Mouse (Mus musculus): ENCODE measurements around the gene Ptpre. TPM values are rescaled to one million over a fixed set of nuclear protein-coding genes. Genes with fewer than 3 reads are reported as not detected.

The Ptpre gene
- polyA plus RNA-seq, 1 experiment, result 0.72 TPM

GRCm38 (mm10) chr7:135546530-135546929 lies 9.2 kb downstream of the Ptpre start:
- Histone ChIP-seq H3K4me3 (ENCODE audit: low read depth, low read length) (no peak overlapping the region), H3K9me3 (replicated peaks; ENCODE audit: control insufficient read depth, insufficient read depth, low read length, poor library complexity, severe bottlenecking) (no peaks in the 10 kb centered on the region), H3K9ac (ENCODE audit: low read depth, poor library complexity, severe bottlenecking) (no peak overlapping the region), H3K27me3 (ENCODE audit: control insufficient read depth, insufficient read depth, low read length, poor library complexity, severe bottlenecking) (no peaks in the 10 kb centered on the region), H3K36me3 (ENCODE audit: control insufficient read depth, insufficient read depth, low read length, poor library complexity, severe bottlenecking) (no peaks in the 10 kb centered on the region), H3K27ac (ENCODE audit: insufficient read depth, low read length) (no peak overlapping the region), H3K4me1 (ENCODE audit: control insufficient read depth, insufficient read depth, low read length) (no peaks in the 10 kb centered on the region)
- TF ChIP-seq EP300 (IDR thresholded peaks at IDR 0.05; ENCODE audit: insufficient read depth, low read depth, low read length), result no peak
- TF ChIP-seq CTCF (IDR thresholded peaks at IDR 0.05; ENCODE audit: low read depth, low read length), result no peak

- H3K9me3 ChIP-seq (replicated peaks; ENCODE audit: control insufficient read depth, insufficient read depth, low read length, poor library complexity, severe bottlenecking), result no peaks in the 10 kb centered on the region
- H3K4me1 ChIP-seq (ENCODE audit: control insufficient read depth, insufficient read depth, low read length), result no peaks in the 10 kb centered on the region
- H3K36me3 ChIP-seq (ENCODE audit: control insufficient read depth, insufficient read depth, low read length, poor library complexity, severe bottlenecking), result no peaks in the 10 kb centered on the region
- H3K27ac ChIP-seq (ENCODE audit: insufficient read depth, low read length), result no peak overlapping the region
- no peak for TF ChIP-seq POLR2A (IDR thresholded peaks at IDR 0.05; ENCODE audit: insufficient read depth, low read length)
- no peak for TF ChIP-seq EP300 (IDR thresholded peaks at IDR 0.05; ENCODE audit: insufficient read depth, low read depth, low read length)
- TF ChIP-seq CTCF (IDR thresholded peaks at IDR 0.05; ENCODE audit: low read depth, low read length), result no peak
- no peaks in the 10 kb centered on the region for H3K27me3 ChIP-seq (ENCODE audit: control insufficient read depth, insufficient read depth, low read length, poor library complexity, severe bottlenecking)
- H3K4me3 ChIP-seq (ENCODE audit: low read depth, low read length), result no peak overlapping the region
- H3K9ac ChIP-seq (ENCODE audit: low read depth, poor library complexity, severe bottlenecking), result no peak overlapping the region
Observed at GRCm38 (mm10) chr7:135548434-135548833, 11.2 kb downstream of the Ptpre start.

GRCm38 (mm10) chr7:135551547-135551946 lies 14.3 kb downstream of the Ptpre start:
- H3K9me3 ChIP-seq (replicated peaks; ENCODE audit: control insufficient read depth, insufficient read depth, low read length, poor library complexity, severe bottlenecking), result no peaks in the 10 kb centered on the region
- no peaks in the 10 kb centered on the region for H3K36me3 ChIP-seq (ENCODE audit: control insufficient read depth, insufficient read depth, low read length, poor library complexity, severe bottlenecking)
- no peak for TF ChIP-seq POLR2A (IDR thresholded peaks at IDR 0.05; ENCODE audit: insufficient read depth, low read length)
- TF ChIP-seq EP300 (IDR thresholded peaks at IDR 0.05; ENCODE audit: insufficient read depth, low read depth, low read length), result no peak
- TF ChIP-seq CTCF (IDR thresholded peaks at IDR 0.05; ENCODE audit: low read depth, low read length), result no peak
- H3K27ac ChIP-seq (ENCODE audit: insufficient read depth, low read length), result no peak overlapping the region
- H3K4me1 ChIP-seq (ENCODE audit: control insufficient read depth, insufficient read depth, low read length), result no peaks in the 10 kb centered on the region
- no peaks in the 10 kb centered on the region for H3K27me3 ChIP-seq (ENCODE audit: control insufficient read depth, insufficient read depth, low read length, poor library complexity, severe bottlenecking)
- no peak overlapping the region for H3K4me3 ChIP-seq (ENCODE audit: low read depth, low read length)
- no peak overlapping the region for H3K9ac ChIP-seq (ENCODE audit: low read depth, poor library complexity, severe bottlenecking)

GRCm38 (mm10) chr7:135553550-135553949 lies 16.3 kb downstream of the Ptpre start:
- Histone ChIP-seq H3K36me3 (ENCODE audit: control insufficient read depth, insufficient read depth, low read length, poor library complexity, severe bottlenecking) (no peaks in the 10 kb centered on the region), H3K27me3 (ENCODE audit: control insufficient read depth, insufficient read depth, low read length, poor library complexity, severe bottlenecking) (no peaks in the 10 kb centered on the region), H3K9me3 (replicated peaks; ENCODE audit: control insufficient read depth, insufficient read depth, low read length, poor library complexity, severe bottlenecking) (no peaks in the 10 kb centered on the region), H3K9ac (ENCODE audit: low read depth, poor library complexity, severe bottlenecking) (no peak overlapping the region), H3K4me3 (ENCODE audit: low read depth, low read length) (no peak overlapping the region), H3K27ac (ENCODE audit: insufficient read depth, low read length) (no peak overlapping the region), H3K4me1 (ENCODE audit: control insufficient read depth, insufficient read depth, low read length) (no peaks in the 10 kb centered on the region)
- TF ChIP-seq EP300 (IDR thresholded peaks at IDR 0.05; ENCODE audit: insufficient read depth, low read depth, low read length), result no peak
- TF ChIP-seq POLR2A (IDR thresholded peaks at IDR 0.05; ENCODE audit: insufficient read depth, low read length), result no peak
- no peak for TF ChIP-seq CTCF (IDR thresholded peaks at IDR 0.05; ENCODE audit: low read depth, low read length)

GRCm38 (mm10) chr7:135556663-135557402 lies 19.6 kb downstream of the Ptpre start:
- TF ChIP-seq EP300 (IDR thresholded peaks at IDR 0.05; ENCODE audit: insufficient read depth, low read depth, low read length), result no peak
- no peak for TF ChIP-seq POLR2A (IDR thresholded peaks at IDR 0.05; ENCODE audit: insufficient read depth, low read length)
- no peak for TF ChIP-seq CTCF (IDR thresholded peaks at IDR 0.05; ENCODE audit: low read depth, low read length)
- H3K27me3 ChIP-seq (ENCODE audit: control insufficient read depth, insufficient read depth, low read length, poor library complexity, severe bottlenecking), result no peaks in the 10 kb centered on the region
- H3K4me3 ChIP-seq (ENCODE audit: low read depth, low read length), result no peak overlapping the region
- no peaks in the 10 kb centered on the region for H3K9me3 ChIP-seq (replicated peaks; ENCODE audit: control insufficient read depth, insufficient read depth, low read length, poor library complexity, severe bottlenecking)
- no peaks in the 10 kb centered on the region for H3K4me1 ChIP-seq (ENCODE audit: control insufficient read depth, insufficient read depth, low read length)
- no peaks in the 10 kb centered on the region for H3K36me3 ChIP-seq (ENCODE audit: control insufficient read depth, insufficient read depth, low read length, poor library complexity, severe bottlenecking)
- H3K9ac ChIP-seq (ENCODE audit: low read depth, poor library complexity, severe bottlenecking), result no peak overlapping the region
- H3K27ac ChIP-seq (ENCODE audit: insufficient read depth, low read length), result no peak overlapping the region

GRCm38 (mm10) chr7:135560280-135560679 lies 23.0 kb downstream of the Ptpre start:
- H3K4me3 ChIP-seq (ENCODE audit: low read depth, low read length), result no peak overlapping the region
- no peaks in the 10 kb centered on the region for H3K36me3 ChIP-seq (ENCODE audit: control insufficient read depth, insufficient read depth, low read length, poor library complexity, severe bottlenecking)
- no peaks in the 10 kb centered on the region for H3K4me1 ChIP-seq (ENCODE audit: control insufficient read depth, insufficient read depth, low read length)
- TF ChIP-seq CTCF (IDR thresholded peaks at IDR 0.05; ENCODE audit: low read depth, low read length), result no peak
- no peak for TF ChIP-seq POLR2A (IDR thresholded peaks at IDR 0.05; ENCODE audit: insufficient read depth, low read length)
- TF ChIP-seq EP300 (IDR thresholded peaks at IDR 0.05; ENCODE audit: insufficient read depth, low read depth, low read length), result no peak
- no peak overlapping the region for H3K27ac ChIP-seq (ENCODE audit: insufficient read depth, low read length)
- no peak overlapping the region for H3K9ac ChIP-seq (ENCODE audit: low read depth, poor library complexity, severe bottlenecking)
- H3K9me3 ChIP-seq (replicated peaks; ENCODE audit: control insufficient read depth, insufficient read depth, low read length, poor library complexity, severe bottlenecking), result no peaks in the 10 kb centered on the region
- H3K27me3 ChIP-seq (ENCODE audit: control insufficient read depth, insufficient read depth, low read length, poor library complexity, severe bottlenecking), result no peaks in the 10 kb centered on the region

Data from ES-Bruce4 (cell line).